Mouse (Mus musculus): ENCODE data around the gene Tmod4. TPM values are rescaled to one million over a fixed set of nuclear protein-coding genes. Genes with fewer than 3 reads are reported as not detected.
A peak's percentile ranks its signal among the peaks of the same experiment; 100 is the strongest.
"Not testable (repeated sequence)": the region's sequence is repeated elsewhere in the genome, so short reads cannot be mapped to it uniquely, and the experiment has no call there.

The Tmod4 gene
- polyA plus RNA-seq, 1 experiment from 2014 or later, result 0.81 TPM

GRCm38 (mm10) chr3:95121580-95121979 is 2.7 kb upstream of the Tmod4 start:
- Histone ChIP-seq H3K4me2 (no peak overlapping the region), H3K9me3 (replicated peaks) (no peaks in the 10 kb centered on the region), H3K27ac (no peak overlapping the region), H3K9ac (no peak overlapping the region), H3K36me3 (ENCODE audit: poor library complexity, severe bottlenecking) (peaks cover 65% of the 10 kb centered on the region), H3K27me3 (no peaks in the 10 kb centered on the region), H3K4me1 (peaks cover 14% of the 10 kb centered on the region), H3K4me3 (no peak overlapping the region)
- 88% methylated on average over 6 of the region's 6 CpGs for WGBS
- ATAC-seq, result no peak

GRCm38 (mm10) chr3:95124972-95125371 is 696 bp downstream of the Tmod4 start:
- no peak overlapping the region for H3K4me2 ChIP-seq
- H3K27me3 ChIP-seq, result no peaks in the 10 kb centered on the region
- peaks cover 14% of the 10 kb centered on the region for H3K4me1 ChIP-seq
- no peak overlapping the region; the same call in 1 of the 2 replicates for H3K9ac ChIP-seq
- H3K27ac ChIP-seq, result 0 out of 2 replicates have a peak overlapping the region, but pooled peaks have one; percentile 63
- WGBS, result 19% methylated on average over 5 of the region's 5 CpGs
- no peaks in the 10 kb centered on the region for H3K9me3 ChIP-seq (replicated peaks)
- peaks cover 49% of the 10 kb centered on the region for H3K36me3 ChIP-seq (ENCODE audit: poor library complexity, severe bottlenecking)
- H3K4me3 ChIP-seq, result no peak overlapping the region
- peak; percentile 60; the same call in 1 of the 2 replicates for ATAC-seq

- Histone ChIP-seq H3K4me3 (no peak overlapping the region), H3K9me3 (replicated peaks) (no peaks in the 10 kb centered on the region), H3K9ac (no peak overlapping the region), H3K27me3 (no peaks in the 10 kb centered on the region), H3K27ac (no peak overlapping the region), H3K4me1 (peaks cover 20% of the 10 kb centered on the region), H3K4me2 (no peak overlapping the region), H3K36me3 (ENCODE audit: poor library complexity, severe bottlenecking) (peaks cover 28% of the 10 kb centered on the region)
- ATAC-seq, result no peak
- WGBS, result 53% methylated on average over 6 of the region's 6 CpGs
Observed at GRCm38 (mm10) chr3:95129226-95129651, 5.0 kb downstream of the Tmod4 start.

- H3K36me3 ChIP-seq (ENCODE audit: poor library complexity, severe bottlenecking), result peaks cover 28% of the 10 kb centered on the region
- 90% methylated on average over 5 of the region's 5 CpGs for WGBS
- H3K9me3 ChIP-seq (replicated peaks), result no peaks in the 10 kb centered on the region
- H3K4me3 ChIP-seq, result no peak overlapping the region
- no peak overlapping the region for H3K27ac ChIP-seq
- no peak for ATAC-seq
- no peak overlapping the region for H3K9ac ChIP-seq
- H3K27me3 ChIP-seq, result no peaks in the 10 kb centered on the region
- no peak overlapping the region for H3K4me2 ChIP-seq
- H3K4me1 ChIP-seq, result peaks cover 15% of the 10 kb centered on the region
Observed at GRCm38 (mm10) chr3:95130081-95130480, 5.8 kb downstream of the Tmod4 start.

GRCm38 (mm10) chr3:95132389-95132788 is 8.1 kb downstream of the Tmod4 start:
- Histone ChIP-seq H3K36me3 (ENCODE audit: poor library complexity, severe bottlenecking) (peaks cover 28% of the 10 kb centered on the region), H3K4me3 (0 out of 2 replicates have a peak overlapping the region, but pooled peaks have one; percentile 72), H3K4me1 (peaks cover 24% of the 10 kb centered on the region), H3K4me2 (peak overlapping the region; percentile 89; the same call in 1 of the 2 replicates)
- not testable (repeated sequence) for ATAC-seq; H3K9me3 ChIP-seq (replicated peaks); H3K9ac ChIP-seq; H3K27me3 ChIP-seq; H3K27ac ChIP-seq
- WGBS, result 89% methylated on average over 2 of the region's 2 CpGs

GRCm38 (mm10) chr3:95133176-95133575 is 8.9 kb downstream of the Tmod4 start:
- Histone ChIP-seq H3K4me1 (peaks cover 24% of the 10 kb centered on the region), H3K9me3 (replicated peaks) (no peaks in the 10 kb centered on the region), H3K27me3 (no peaks in the 10 kb centered on the region), H3K4me2 (peak overlapping the region; percentile 89), H3K4me3 (peak overlapping the region; percentile 72), H3K9ac (peak overlapping the region; percentile 83), H3K36me3 (ENCODE audit: poor library complexity, severe bottlenecking) (peaks cover 32% of the 10 kb centered on the region), H3K27ac (peak overlapping the region; percentile 69; the same call in 1 of the 2 replicates)
- peak; percentile 7; the same call in 1 of the 2 replicates for ATAC-seq
- 60% methylated on average over 11 of the region's 11 CpGs for WGBS

- Histone ChIP-seq H3K4me2 (peak within 1 kb of the TSS; percentile 89), H3K27ac (peak within 1 kb of the TSS; percentile 69), H3K9me3 (replicated peaks) (no peaks in the 10 kb centered on the region), H3K27me3 (no peaks in the 10 kb centered on the region), H3K4me3 (peak within 1 kb of the TSS; percentile 72), H3K4me1 (peaks cover 24% of the 10 kb centered on the region), H3K9ac (peak within 1 kb of the TSS; percentile 83), H3K36me3 (ENCODE audit: poor library complexity, severe bottlenecking) (peaks cover 31% of the 10 kb centered on the region)
- ATAC-seq, result peak; percentile 95
- under 1% methylated on average over 20 of the region's 20 CpGs for WGBS
Observed at GRCm38 (mm10) chr3:95133680-95134101, 9.4 kb downstream of the Tmod4 start, which contains the start of the genes Scnm1 and Lysmd1. Scnm1 (minus strand) TSS chr3:95134011. Lysmd1 (plus strand) TSS chr3:95134088.

- not testable (repeated sequence) for H3K9me3 ChIP-seq (replicated peaks); H3K9ac ChIP-seq; H3K4me2 ChIP-seq; H3K27me3 ChIP-seq; H3K27ac ChIP-seq
- ATAC-seq, result peak; percentile 66
- peaks cover 24% of the 10 kb centered on the region for H3K4me1 ChIP-seq
- H3K36me3 ChIP-seq (ENCODE audit: poor library complexity, severe bottlenecking), result peaks cover 26% of the 10 kb centered on the region
- peak overlapping the region; percentile 72 for H3K4me3 ChIP-seq
- no CpG with 5 or more reads among the region's 12 CpGs for WGBS
Observed at GRCm38 (mm10) chr3:95134133-95134532, 9.9 kb downstream of the Tmod4 start.

- peaks cover 25% of the 10 kb centered on the region for H3K36me3 ChIP-seq (ENCODE audit: poor library complexity, severe bottlenecking)
- H3K27me3 ChIP-seq, result no peaks in the 10 kb centered on the region
- H3K9me3 ChIP-seq (replicated peaks), result no peaks in the 10 kb centered on the region
- ATAC-seq, result no peak
- H3K4me3 ChIP-seq, result peak overlapping the region; percentile 34
- peaks cover 24% of the 10 kb centered on the region for H3K4me1 ChIP-seq
- no peak overlapping the region for H3K27ac ChIP-seq
- peak overlapping the region; percentile 48; the same call in 1 of the 2 replicates for H3K9ac ChIP-seq
- peak overlapping the region; percentile 60 for H3K4me2 ChIP-seq
- WGBS, result 34% methylated on average over 6 of the region's 6 CpGs
Observed at GRCm38 (mm10) chr3:95135023-95135422, 10.7 kb downstream of the Tmod4 start.

DNA sequence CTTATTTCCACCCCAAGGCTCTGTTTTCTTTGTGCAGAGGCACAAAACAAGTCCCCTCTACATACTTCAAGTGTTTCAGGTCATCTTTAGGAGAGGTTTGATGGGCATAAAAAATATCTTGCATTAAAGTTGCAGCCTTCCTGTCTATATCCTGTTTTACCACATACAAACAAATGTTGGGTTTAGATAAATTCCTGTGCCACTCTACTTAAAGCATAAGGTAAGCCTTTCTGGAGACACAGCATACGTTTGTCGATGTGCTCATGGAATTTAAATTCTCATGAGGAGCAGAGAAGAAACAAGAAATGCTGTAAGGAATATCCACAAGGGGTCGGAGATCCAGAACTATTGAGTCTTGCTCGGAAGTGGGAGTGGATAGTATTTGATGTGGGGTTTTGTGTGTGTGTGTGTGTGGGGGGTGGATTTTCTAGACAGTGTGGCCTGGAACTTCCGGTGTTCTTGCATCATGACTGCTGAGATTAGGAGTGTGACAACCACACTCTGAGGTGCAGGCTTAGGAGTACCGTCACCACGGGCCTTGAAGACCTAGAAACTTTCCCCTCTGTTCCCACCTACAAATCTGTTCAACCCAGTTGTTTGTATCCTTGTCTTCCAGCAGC is 11.3 kb downstream of the Tmod4 start:
- peak overlapping the region; percentile 34 for H3K4me3 ChIP-seq
- WGBS, result 91% methylated on average over 7 of the region's 7 CpGs
- H3K27ac ChIP-seq, result no peak overlapping the region
- H3K36me3 ChIP-seq (ENCODE audit: poor library complexity, severe bottlenecking), result peaks cover 26% of the 10 kb centered on the region
- H3K4me1 ChIP-seq, result peaks cover 24% of the 10 kb centered on the region
- ATAC-seq, result no peak
- H3K9ac ChIP-seq, result no peak overlapping the region
- H3K27me3 ChIP-seq, result no peaks in the 10 kb centered on the region
- H3K9me3 ChIP-seq (replicated peaks), result no peaks in the 10 kb centered on the region
- H3K4me2 ChIP-seq, result peak overlapping the region; percentile 60

DNA sequence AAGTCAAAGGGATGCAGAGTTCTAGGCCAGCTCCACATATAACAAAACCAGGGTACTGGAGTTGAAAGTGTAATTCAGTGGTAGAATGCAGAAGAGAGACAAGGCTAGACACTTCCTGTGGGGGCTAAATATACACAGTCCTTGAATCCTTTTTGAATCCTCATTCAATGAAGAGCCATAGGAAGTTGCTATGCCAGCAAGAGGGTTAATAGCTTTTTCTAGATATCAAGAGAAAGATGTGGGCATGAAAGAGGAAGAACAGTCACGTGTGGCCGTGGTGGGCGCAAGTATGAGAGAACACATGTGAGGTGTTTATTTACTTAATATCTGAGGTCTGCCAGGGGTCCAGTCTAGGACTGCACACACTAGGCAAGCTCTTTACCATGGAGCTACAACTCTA is 12.1 kb downstream of the Tmod4 start:
- H3K9ac ChIP-seq, result no peak overlapping the region
- no peak overlapping the region for H3K4me2 ChIP-seq

DNA sequence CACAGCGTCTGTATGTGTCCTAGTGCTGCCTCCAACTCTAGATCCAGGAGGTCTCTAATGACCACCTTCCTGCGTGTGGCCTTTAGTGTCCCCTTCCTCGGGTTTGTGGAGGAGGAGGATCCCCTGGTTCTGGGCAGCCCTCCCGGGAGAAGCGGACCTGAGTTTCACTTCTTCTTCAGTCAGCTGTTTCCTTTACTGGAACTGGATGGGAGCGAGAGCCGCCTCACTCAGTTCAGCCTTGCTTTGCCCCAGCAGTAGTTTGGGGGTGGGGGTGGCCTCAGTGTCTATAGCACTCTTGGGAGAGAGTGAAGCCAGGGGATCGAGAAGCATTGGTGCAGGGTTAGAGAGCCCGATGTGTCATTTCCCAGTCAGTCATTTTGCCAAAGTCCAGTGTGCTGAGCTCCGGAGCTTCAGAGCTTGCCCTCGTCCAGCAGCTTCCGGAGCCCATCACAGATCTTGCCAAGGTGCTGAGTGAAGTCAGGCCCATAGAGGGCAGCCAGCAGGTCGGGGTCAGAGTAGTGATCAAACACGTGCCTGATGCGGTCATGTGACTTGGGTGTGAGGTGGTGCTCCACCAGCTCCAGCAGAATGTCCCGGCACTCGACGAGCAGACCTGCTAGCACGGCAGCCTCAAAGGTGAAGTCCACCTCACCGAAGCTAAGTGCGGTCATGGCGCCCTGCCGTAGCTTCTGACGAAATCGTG is 15.5 kb downstream of the Tmod4 start:
- Histone ChIP-seq H3K4me1 (peaks cover 16% of the 10 kb centered on the region), H3K36me3 (ENCODE audit: poor library complexity, severe bottlenecking) (peaks cover 18% of the 10 kb centered on the region), H3K9me3 (replicated peaks) (no peaks in the 10 kb centered on the region), H3K4me2 (no peak overlapping the region), H3K27ac (no peak overlapping the region), H3K4me3 (no peak overlapping the region), H3K9ac (no peak overlapping the region), H3K27me3 (no peaks in the 10 kb centered on the region)
- ATAC-seq, result no peak
- 74% methylated on average over 25 of the region's 25 CpGs for WGBS

More for the DNA sequence above, 12.1 kb downstream of the Tmod4 start:
- H3K27me3 ChIP-seq, result no peaks in the 10 kb centered on the region
- H3K27ac ChIP-seq, result no peak overlapping the region
- H3K4me3 ChIP-seq, result no peak overlapping the region
- H3K36me3 ChIP-seq (ENCODE audit: poor library complexity, severe bottlenecking), result peaks cover 22% of the 10 kb centered on the region
- no peak for ATAC-seq
- H3K4me1 ChIP-seq, result peaks cover 24% of the 10 kb centered on the region
- WGBS, result 95% methylated on average over 3 of the region's 3 CpGs
- H3K9me3 ChIP-seq (replicated peaks), result no peaks in the 10 kb centered on the region

Data from forebrain, embryonic 13.5 days (tissue).